Mouse (Mus musculus) neural tube, embryonic 14.5 days (tissue): ENCODE measurements around the gene Mettl22. TPM values are rescaled to one million over a fixed set of nuclear protein-coding genes. Genes with fewer than 3 reads are reported as not detected.

ENCODE experiments used
- ATAC-seq: fragments of 200-750 bp; cut with Nextera tagmentation; 2 replicates; pipeline ENCODE4 v1.8.0; 2017; ENCODE audit warnings: low read depth, mild to moderate bottlenecking, moderate TSS enrichment, moderate library complexity
- H3K27ac ChIP-seq: fragments of 300-500 bp; sonication (generic); 2 replicates; pipeline ENCODE4 v1.5.1; 2014; ENCODE audit warnings: low read depth, mild to moderate bottlenecking, control low read depth, low read length, moderate library complexity, mixed read lengths
- H3K27me3 ChIP-seq: fragments of 300-500 bp; sonication (generic); 2 replicates; pipeline ENCODE4 v1.6.1; 2014; ENCODE audit warnings: low read length; ENCODE audit not compliant: control insufficient read depth, insufficient read depth
- H3K36me3 ChIP-seq: fragments of 300-500 bp; sonication (generic); 2 replicates; pipeline ENCODE4 v1.6.1; 2014; ENCODE audit warnings: low read length, mixed read lengths; ENCODE audit not compliant: control insufficient read depth, insufficient read depth
- H3K4me1 ChIP-seq: fragments of 300-500 bp; sonication (generic); 2 replicates; pipeline ENCODE4 v1.6.1; 2014; ENCODE audit warnings: low read length; ENCODE audit not compliant: control insufficient read depth, insufficient read depth
- H3K4me2 ChIP-seq: fragments of 300-500 bp; sonication (generic); 2 replicates; pipeline ENCODE4 v1.6.1; 2014; ENCODE audit warnings: mild to moderate bottlenecking, low read depth, low read length, control low read depth
- H3K4me3 ChIP-seq: fragments of 300-500 bp; sonication (generic); 2 replicates; pipeline ENCODE4 v1.5.1; 2014; ENCODE audit warnings: low read depth, low read length, control low read depth, mixed read lengths
- H3K9ac ChIP-seq: fragments of 300-500 bp; sonication (generic); replicated peaks from 2 replicates; pipeline ENCODE4 v1.6.1; 2014; ENCODE audit warnings: low read depth, mild to moderate bottlenecking, control low read depth, low read length, mixed read lengths
- H3K9me3 ChIP-seq: fragments of 300-500 bp; sonication (generic); 2 replicates; pipeline ENCODE4 v1.6.1; 2016; ENCODE audit warnings: low read length; ENCODE audit not compliant: control insufficient read depth
- WGBS: fragments of 180-500 bp; shearing (Covaris S2); extraction: QIAGEN DNeasy Blood & Tissue Kit; methylation state at CpG from one replicate; pipeline ENCODE4 v1.1.7; 2014; 5-methylcytosine and 5-hydroxymethylcytosine counted together
- polyA plus RNA-seq: library from polyadenylated mRNA; unstranded; fragments of >200 nt; fragmentation: Nextera tagmentation; extraction: Ambion mirVana; gene quantifications from 2 replicates; pipeline ENCODE4 v1.2.1, GENCODE M21; 2014

Gene Mettl22
- polyA plus RNA-seq, 1 experiment from 2014 or later = 63.4 TPM

DNA sequence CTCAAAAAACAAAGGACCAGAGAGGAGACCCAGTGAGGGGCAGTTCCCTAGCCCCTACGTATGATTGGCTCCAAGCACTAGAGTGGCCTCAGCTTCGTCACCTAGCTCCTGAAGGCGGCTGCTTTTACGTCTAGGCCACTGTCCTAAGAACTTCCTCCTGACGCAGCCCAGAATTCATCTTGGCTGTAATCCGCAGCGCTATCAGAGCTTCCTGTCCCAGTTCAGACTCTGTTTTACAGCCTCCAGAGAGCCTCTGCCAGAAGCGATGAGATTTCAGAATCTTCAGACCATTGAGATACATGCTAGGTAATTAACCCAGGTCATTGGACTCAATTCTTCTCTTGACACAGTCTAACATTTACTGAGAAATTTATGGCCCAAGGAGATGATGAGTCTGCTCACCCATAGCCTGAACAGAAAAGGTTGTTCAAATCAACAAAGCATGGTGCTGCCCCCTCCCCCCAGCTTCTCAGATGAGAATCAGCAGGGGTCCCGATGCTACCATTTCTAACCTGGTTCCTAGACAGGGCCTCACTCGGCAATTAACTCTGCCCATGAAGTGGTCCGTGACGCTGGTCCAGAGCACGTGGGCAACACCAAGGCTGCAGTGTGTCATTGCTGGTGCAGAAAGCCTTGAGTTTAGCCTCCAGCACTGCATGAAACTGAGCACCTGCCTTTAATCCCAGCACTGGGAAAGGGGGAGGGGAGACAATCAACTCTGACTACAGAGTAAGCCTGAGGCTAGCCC lies 21.3 kb downstream of the Mettl22 start:
- H3K4me3 ChIP-seq = no peak overlapping the region
- H3K27ac ChIP-seq = no peak overlapping the region
- WGBS = 11% methylated on average over 13 of the region's 13 CpGs
- H3K36me3 ChIP-seq = peaks cover 8% of the 10 kb centered on the region
- H3K9ac ChIP-seq = no peak overlapping the region
- no peaks in the 10 kb centered on the region for H3K27me3 ChIP-seq
- H3K9me3 ChIP-seq = no peaks in the 10 kb centered on the region
- peaks cover 5% of the 10 kb centered on the region; the same call in 1 of the 2 replicates for H3K4me1 ChIP-seq
- ATAC-seq = peak; percentile 54; the same call in 1 of the 2 replicates
- no peak overlapping the region for H3K4me2 ChIP-seq

DNA sequence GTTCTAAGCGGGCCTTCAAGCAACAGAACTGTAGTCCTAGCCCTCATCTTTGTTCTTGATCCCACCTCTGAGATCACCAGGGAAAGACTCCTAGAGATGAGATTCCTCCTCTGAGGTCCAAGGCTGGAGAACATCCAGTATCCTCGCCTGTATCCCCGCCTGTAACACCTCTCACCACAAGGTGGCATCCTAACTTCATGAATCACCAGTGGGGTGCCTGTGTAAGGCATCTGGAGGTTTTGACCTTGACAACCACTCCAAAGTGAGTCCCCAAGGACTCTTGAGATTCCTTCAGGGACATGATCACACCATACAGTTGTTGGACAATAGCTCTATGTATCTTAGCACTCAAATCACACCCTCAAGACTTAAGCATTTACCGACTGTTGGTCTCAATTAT lies 23.7 kb downstream of the Mettl22 start:
- no peak overlapping the region for H3K4me3 ChIP-seq
- H3K36me3 ChIP-seq = no peaks in the 10 kb centered on the region
- H3K27me3 ChIP-seq = no peaks in the 10 kb centered on the region
- no peak overlapping the region for H3K9ac ChIP-seq
- no peaks in the 10 kb centered on the region for H3K9me3 ChIP-seq
- peak; percentile 64; the same call in 1 of the 2 replicates for ATAC-seq
- no peak overlapping the region for H3K27ac ChIP-seq
- peaks cover 5% of the 10 kb centered on the region; the same call in 1 of the 2 replicates for H3K4me1 ChIP-seq
- H3K4me2 ChIP-seq = no peak overlapping the region
- WGBS = 15% methylated on average over 4 of the region's 4 CpGs

DNA sequence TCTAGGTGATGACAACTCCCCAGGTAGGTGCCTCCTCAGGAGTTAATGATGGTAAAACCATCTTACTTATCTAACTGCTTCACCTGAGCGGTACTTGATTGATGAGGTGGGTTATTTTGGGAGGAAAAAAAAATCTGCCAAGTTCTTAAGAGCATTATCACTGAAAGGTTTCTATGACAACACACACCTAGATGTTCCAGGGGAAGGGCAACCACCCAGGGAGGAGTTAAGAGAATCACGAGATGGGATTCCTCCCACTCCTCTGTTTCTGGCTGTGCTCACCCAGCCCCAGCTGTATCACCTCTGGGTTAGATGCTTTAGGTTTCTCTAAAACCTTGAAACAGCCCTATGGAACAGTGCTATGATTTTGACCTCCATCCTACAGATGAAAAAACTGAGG lies 26.4 kb downstream of the Mettl22 start:
- no peak overlapping the region for H3K4me3 ChIP-seq
- H3K9me3 ChIP-seq = no peaks in the 10 kb centered on the region
- ATAC-seq = no peak
- H3K27me3 ChIP-seq = no peaks in the 10 kb centered on the region
- WGBS = 65% methylated on average over 2 of the region's 2 CpGs
- no peak overlapping the region for H3K9ac ChIP-seq
- H3K4me2 ChIP-seq = no peak overlapping the region
- no peak overlapping the region for H3K27ac ChIP-seq
- H3K4me1 ChIP-seq = peaks cover 1% of the 10 kb centered on the region; the same call in 1 of the 2 replicates
- no peaks in the 10 kb centered on the region for H3K36me3 ChIP-seq

DNA sequence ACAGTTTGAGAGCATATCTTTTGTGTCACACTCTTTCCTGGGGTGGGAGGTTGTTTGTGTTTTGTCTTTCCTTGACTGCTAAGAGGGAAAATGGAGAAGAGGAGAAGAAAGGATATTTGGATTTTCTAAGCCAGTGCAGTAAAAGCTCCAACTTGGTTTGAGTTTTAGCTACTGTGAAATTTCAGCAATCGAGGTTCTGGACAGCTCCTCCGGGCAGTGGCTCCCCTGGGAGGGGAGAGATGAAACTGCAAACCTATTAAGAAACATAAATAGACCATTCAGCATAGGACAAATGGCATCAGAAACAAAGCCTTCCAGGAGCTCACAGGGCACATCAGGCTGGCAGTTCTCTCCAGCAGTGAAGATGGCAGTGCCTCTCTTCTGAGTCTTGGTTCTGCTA lies 33.7 kb downstream of the Mettl22 start:
- WGBS = 41% methylated on average over 2 of the region's 2 CpGs
- no peak for ATAC-seq
- Histone ChIP-seq H3K4me1 (no peaks in the 10 kb centered on the region), H3K4me2 (no peak overlapping the region), H3K36me3 (no peaks in the 10 kb centered on the region), H3K27ac (no peak overlapping the region), H3K4me3 (no peak overlapping the region), H3K9me3 (no peaks in the 10 kb centered on the region), H3K27me3 (no peaks in the 10 kb centered on the region), H3K9ac (no peak overlapping the region)

DNA sequence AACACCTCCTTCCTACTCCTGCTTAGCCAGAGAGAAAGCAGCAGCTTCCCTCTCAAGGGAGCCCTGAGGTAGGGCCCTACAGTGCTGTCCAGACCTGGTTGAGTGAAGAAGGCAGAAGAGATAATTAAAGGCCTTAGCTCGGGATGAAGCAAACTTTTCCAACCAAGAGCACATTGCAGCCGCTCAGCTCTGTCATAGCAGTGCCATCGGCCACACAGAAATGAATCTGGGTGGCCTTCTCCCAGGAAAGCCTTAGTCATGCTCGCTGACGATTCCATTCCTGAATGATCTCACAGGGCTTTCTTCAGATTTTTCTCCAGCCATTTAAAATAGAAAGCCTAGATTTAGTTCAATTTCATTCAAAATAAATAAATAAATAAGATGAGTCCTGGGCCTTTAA lies 39.3 kb downstream of the Mettl22 start:
- 75% methylated on average over 5 of the region's 5 CpGs for WGBS
- ATAC-seq = no peak
- Histone ChIP-seq H3K9me3 (no peaks in the 10 kb centered on the region), H3K36me3 (no peaks in the 10 kb centered on the region), H3K4me2 (no peak overlapping the region), H3K27ac (no peak overlapping the region), H3K4me1 (peaks cover 11% of the 10 kb centered on the region), H3K4me3 (no peak overlapping the region), H3K9ac (no peak overlapping the region), H3K27me3 (no peaks in the 10 kb centered on the region)

DNA sequence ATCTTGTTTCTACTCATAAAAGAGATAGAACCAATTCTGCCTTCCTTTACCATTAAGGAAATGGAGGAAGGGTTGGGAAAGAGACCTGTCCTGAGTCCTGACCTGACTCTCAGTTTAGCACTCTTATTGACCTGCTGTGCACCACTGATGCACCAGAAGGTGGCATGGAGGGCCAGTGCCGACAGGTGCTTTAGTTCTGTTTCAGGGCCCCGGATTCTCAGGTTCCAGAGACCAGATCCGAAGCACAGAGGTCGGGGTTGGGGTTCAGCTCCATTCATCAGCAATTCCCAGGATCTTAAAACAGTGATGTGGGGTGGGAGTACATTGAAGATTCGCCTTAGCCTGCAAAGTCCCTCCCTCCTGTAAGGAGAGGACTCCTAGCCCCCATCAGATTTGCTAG lies 42.2 kb downstream of the Mettl22 start:
- Histone ChIP-seq H3K27me3 (no peaks in the 10 kb centered on the region), H3K9me3 (no peaks in the 10 kb centered on the region), H3K36me3 (no peaks in the 10 kb centered on the region), H3K4me2 (peak overlapping the region; percentile 83), H3K9ac (peak overlapping the region; percentile 54), H3K27ac (peak overlapping the region; percentile 75; the same call in 1 of the 2 replicates), H3K4me1 (peaks cover 21% of the 10 kb centered on the region), H3K4me3 (peak overlapping the region; percentile 50)
- WGBS = 1% methylated on average over 5 of the region's 5 CpGs
- peak; percentile 46 for ATAC-seq

DNA sequence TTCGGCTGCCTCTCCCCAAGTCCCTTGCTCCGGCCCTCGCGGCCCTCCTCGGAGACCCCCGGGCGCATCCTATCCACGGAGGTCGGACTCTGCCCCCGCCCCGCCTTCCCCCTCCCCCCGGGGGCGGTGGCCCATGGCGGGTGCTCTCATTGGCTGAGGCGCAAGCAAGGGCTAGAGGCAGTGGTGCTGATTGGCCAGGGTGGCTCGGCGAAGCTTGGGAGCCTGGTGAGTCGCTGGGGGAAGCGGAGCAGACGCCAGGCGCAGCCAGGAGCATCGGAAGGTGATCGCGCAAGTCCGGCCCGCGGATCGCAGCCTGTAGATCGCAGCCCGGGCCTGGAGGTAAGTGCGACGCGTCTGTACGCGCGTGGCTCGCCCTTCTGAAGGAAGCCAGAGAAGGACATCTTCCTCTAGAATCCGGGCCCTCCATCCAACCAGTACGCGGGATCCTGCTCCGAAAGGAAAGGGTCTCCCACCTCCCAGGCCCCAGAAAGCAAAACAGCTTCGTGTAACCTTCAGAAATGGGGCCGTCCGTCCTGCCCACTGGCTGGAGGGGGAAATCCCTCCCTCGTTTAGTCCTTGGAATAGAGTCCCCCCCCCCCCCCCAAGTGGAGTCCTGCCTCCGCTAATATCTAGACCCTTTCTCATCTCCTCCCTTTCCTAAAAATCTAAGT lies 42.8 kb downstream of the Mettl22 start, which contains the start of gene Abat:
Abat (plus strand) TSS at position 194 of the 671 bp plus-strand sequence.
- no peaks in the 10 kb centered on the region for H3K36me3 ChIP-seq
- peak within 1 kb of the TSS; percentile 75 for H3K27ac ChIP-seq
- H3K4me3 ChIP-seq = peak within 1 kb of the TSS; percentile 50
- peak within 1 kb of the TSS; percentile 83 for H3K4me2 ChIP-seq
- no peaks in the 10 kb centered on the region for H3K9me3 ChIP-seq
- ATAC-seq = peak; percentile 99
- H3K9ac ChIP-seq = peak within 1 kb of the TSS; percentile 54
- peaks cover 23% of the 10 kb centered on the region for H3K4me1 ChIP-seq
- H3K27me3 ChIP-seq = no peaks in the 10 kb centered on the region
- WGBS = under 1% methylated on average over 46 of the region's 46 CpGs

DNA sequence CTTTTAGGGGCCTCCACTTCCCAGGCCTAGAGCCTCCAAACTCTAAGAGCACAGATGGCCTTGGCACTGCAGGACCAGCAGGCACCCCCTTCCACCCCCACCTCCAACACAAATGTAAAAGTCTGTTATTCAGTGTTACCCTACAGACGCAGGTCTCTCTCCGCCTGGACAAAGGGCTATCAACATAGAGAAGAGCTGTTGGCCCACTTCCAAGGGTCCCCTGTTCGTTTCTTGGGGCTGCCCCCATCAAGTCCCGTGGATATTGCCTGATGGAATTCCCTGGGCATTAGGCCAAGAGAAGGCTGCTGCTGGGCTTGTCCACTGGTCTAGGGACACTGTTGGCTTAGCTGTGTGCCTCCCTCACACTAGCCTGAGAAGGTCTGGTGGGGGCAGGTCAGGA lies 43.6 kb downstream of the Mettl22 start:
- peak overlapping the region; percentile 75 for H3K27ac ChIP-seq
- peak overlapping the region; percentile 83 for H3K4me2 ChIP-seq
- no peaks in the 10 kb centered on the region for H3K27me3 ChIP-seq
- H3K4me3 ChIP-seq = peak overlapping the region; percentile 50
- peaks cover 23% of the 10 kb centered on the region for H3K4me1 ChIP-seq
- no peaks in the 10 kb centered on the region for H3K9me3 ChIP-seq
- WGBS = 3% methylated on average over 4 of the region's 4 CpGs
- ATAC-seq = no peak
- H3K36me3 ChIP-seq = no peaks in the 10 kb centered on the region
- H3K9ac ChIP-seq = peak overlapping the region; percentile 54

DNA sequence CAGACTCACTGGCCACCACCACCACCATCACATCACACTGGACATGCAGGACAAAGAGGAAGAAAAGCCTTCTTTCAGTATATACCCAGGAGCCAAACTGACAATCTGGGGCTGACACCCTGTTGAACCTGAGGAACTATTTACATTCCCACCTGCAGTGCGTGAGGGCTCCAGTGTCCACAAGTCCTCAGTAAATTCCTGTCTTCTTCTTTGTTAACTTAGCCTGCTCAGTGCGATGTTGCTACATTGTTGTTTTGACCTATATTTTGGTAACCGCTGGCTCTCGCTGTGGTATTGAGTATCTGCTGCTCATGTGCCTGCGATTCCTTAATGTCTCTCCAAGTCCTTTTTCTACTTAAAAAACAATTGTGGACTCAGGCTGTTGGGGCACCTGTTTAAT lies 49.9 kb downstream of the Mettl22 start:
- 78% methylated on average over 5 of the region's 5 CpGs for whole genome bisulfite sequencing
- no peak for ATAC-seq
- Histone ChIP-seq H3K4me3 (no peak overlapping the region), H3K27me3 (no peaks in the 10 kb centered on the region), H3K9ac (no peak overlapping the region), H3K4me1 (peaks cover 36% of the 10 kb centered on the region), H3K27ac (no peak overlapping the region), H3K4me2 (no peak overlapping the region), H3K36me3 (no peaks in the 10 kb centered on the region), H3K9me3 (no peaks in the 10 kb centered on the region)
